Mouse (Mus musculus) CH12.LX (cell line): ENCODE measurements at regions not wholly inside any gene's neighbourhood (a gene's known extent, or its start where the extent isn't known, plus 50 kb on each side); places are given as distances from the start of the nearest gene placed in this dataset.

ENCODE experiments used
- DNase-seq: peaks from one replicate; pipeline ENCODE4 v3.0.0-alpha.2; 2013; ENCODE audit errors: extremely low read depth
- H3K27ac ChIP-seq: 2 replicates; pipeline ENCODE4 v1.5.1; 2012; ENCODE audit warnings: low read depth, mild to moderate bottlenecking, control low read depth, moderate library complexity; ENCODE audit not compliant: insufficient read depth
- H3K27me3 ChIP-seq: replicated peaks from 2 replicates; pipeline ENCODE3; 2012; ENCODE audit warnings: inconsistent platforms
- H3K36me3 ChIP-seq, 2 experiments: replicated peaks in 1 of 2; 2 replicates each; pipeline versions ENCODE3 to v1.6.1; 2012; ENCODE audit warnings: inconsistent platforms in 1 of 2, low read length in 1 of 2, mild to moderate bottlenecking in 1 of 2, mixed read lengths in 1 of 2, moderate library complexity in 1 of 2; ENCODE audit not compliant: control insufficient read depth in 1 of 2, insufficient read depth in 1 of 2
- H3K4me1 ChIP-seq, 2 experiments: 2 replicates each; pipeline ENCODE4 v1.6.1; 2012; ENCODE audit warnings: inconsistent platforms in 1 of 2, moderate library complexity in 1 of 2; ENCODE audit not compliant: insufficient read depth in 2 of 2, control insufficient read depth in 1 of 2
- H3K4me2 ChIP-seq: 2 replicates; pipeline ENCODE4 v1.6.1; 2012; ENCODE audit warnings: low read depth, mild to moderate bottlenecking, control low read depth; ENCODE audit not compliant: poor library complexity, insufficient read depth, severe bottlenecking
- H3K4me3 ChIP-seq, 3 experiments: fragments of 150-350 bp in 1 of 3; sonication (generic) in 1 of 3; replicated peaks in 1 of 3; 2 replicates each; pipeline versions ENCODE3 to v1.5.1; 2011 to 2012; ENCODE audit warnings: low read depth in 2 of 3, low read length in 2 of 3, mild to moderate bottlenecking in 2 of 3, moderate library complexity in 2 of 3, control low read depth in 1 of 3, improper control_type of control experiment in 1 of 3, inconsistent platforms in 1 of 3, mixed read lengths in 1 of 3; ENCODE audit not compliant: poor library complexity in 1 of 3
- H3K79me2 ChIP-seq: replicated peaks from 2 replicates; pipeline ENCODE4 v1.6.1; 2012; ENCODE audit warnings: mild to moderate bottlenecking, moderate library complexity; ENCODE audit not compliant: control insufficient read depth, poor library complexity, insufficient read depth, severe bottlenecking; ENCODE audit errors: extremely low read depth
- H3K9ac ChIP-seq: 2 replicates; pipeline ENCODE4 v1.6.1; 2012; ENCODE audit warnings: low read depth, mild to moderate bottlenecking, control low read depth, moderate library complexity; ENCODE audit not compliant: insufficient read depth
- H3K9me3 ChIP-seq: replicated peaks from 2 replicates; pipeline ENCODE3; 2012; ENCODE audit warnings: low read length, inconsistent platforms, mixed read lengths
- BHLHE40 ChIP-seq: IDR thresholded peaks from 2 replicates; pipeline ENCODE4 v1.6.1; 2011; ENCODE audit warnings: mild to moderate bottlenecking, low read depth, low read length, improper control_type of control experiment
- CTCF ChIP-seq, 2 experiments: IDR thresholded peaks in 1 of 2; conservative IDR thresholded peaks in 1 of 2; 2 replicates each; pipeline ENCODE4 v1.5.1; 2011 to 2012; ENCODE audit warnings: low read depth in 2 of 2, low read length in 2 of 2, improper control_type of control experiment in 1 of 2, inconsistent platforms in 1 of 2, mild to moderate bottlenecking in 1 of 2, moderate library complexity in 1 of 2
- E2F4 ChIP-seq: IDR thresholded peaks from 2 replicates; pipeline ENCODE4 v1.6.1; 2011; ENCODE audit warnings: low read depth, low read length, improper control_type of control experiment; ENCODE audit not compliant: insufficient replicate concordance
- ELF1 ChIP-seq: IDR thresholded peaks from 2 replicates; pipeline ENCODE4 v1.6.1; 2014; ENCODE audit warnings: low read depth, mild to moderate bottlenecking, inconsistent platforms, low read length, improper control_type of control experiment
- GABPA ChIP-seq: IDR thresholded peaks from 2 replicates; pipeline ENCODE4 v1.6.1; 2012; ENCODE audit warnings: low read depth, low read length, improper control_type of control experiment, inconsistent platforms; ENCODE audit not compliant: insufficient replicate concordance
- HCFC1 ChIP-seq: IDR thresholded peaks from 2 replicates; pipeline ENCODE4 v1.6.1; 2012; ENCODE audit warnings: low read depth, mild to moderate bottlenecking, inconsistent platforms, low read length, improper control_type of control experiment
- IRF4 ChIP-seq: IDR thresholded peaks from 2 replicates; pipeline ENCODE4 v1.6.1; 2014; ENCODE audit warnings: low read depth, mild to moderate bottlenecking, inconsistent platforms, low read length, improper control_type of control experiment
- MAZ ChIP-seq: IDR thresholded peaks from 2 replicates; pipeline ENCODE4 v1.6.1; 2012; ENCODE audit warnings: low read depth, mild to moderate bottlenecking, inconsistent platforms, low read length, improper control_type of control experiment, moderate library complexity
- MXI1 ChIP-seq: IDR thresholded peaks from 2 replicates; pipeline ENCODE4 v1.6.1; 2011; ENCODE audit warnings: mild to moderate bottlenecking, low read depth, low read length, improper control_type of control experiment
- PAX5 ChIP-seq: IDR thresholded peaks from 2 replicates; pipeline ENCODE4 v1.6.1; 2012; ENCODE audit warnings: low read length, inconsistent platforms, mixed read lengths
- RAD21 ChIP-seq: IDR thresholded peaks from 2 replicates; pipeline ENCODE4 v1.6.1; 2011; ENCODE audit warnings: low read depth, mild to moderate bottlenecking, low read length, improper control_type of control experiment, moderate library complexity
- RCOR1 ChIP-seq: conservative IDR thresholded peaks from 2 replicates; pipeline ENCODE4 v1.6.1; 2012; ENCODE audit warnings: low read depth, mild to moderate bottlenecking, inconsistent platforms, low read length, improper control_type of control experiment
- TCF12 ChIP-seq: IDR thresholded peaks from 2 replicates; pipeline ENCODE4 v1.6.1; 2014; ENCODE audit warnings: low read depth, mild to moderate bottlenecking, inconsistent platforms, low read length, improper control_type of control experiment
- UBTF ChIP-seq: IDR thresholded peaks from 2 replicates; pipeline ENCODE4 v1.6.1; 2012; ENCODE audit warnings: low read depth, mild to moderate bottlenecking, inconsistent platforms, low read length, improper control_type of control experiment, moderate library complexity
- USF1 ChIP-seq: IDR thresholded peaks from 2 replicates; pipeline ENCODE4 v1.6.1; 2014; ENCODE audit warnings: low read depth, mild to moderate bottlenecking, inconsistent platforms, low read length, improper control_type of control experiment
- USF2 ChIP-seq: conservative IDR thresholded peaks from 2 replicates; pipeline ENCODE4 v1.6.1; 2011; ENCODE audit warnings: low read depth, low read length, improper control_type of control experiment
- ZC3H11A ChIP-seq: IDR thresholded peaks from 2 replicates; pipeline ENCODE4 v1.6.1; 2012; ENCODE audit warnings: low read depth, mild to moderate bottlenecking, inconsistent platforms, low read length, improper control_type of control experiment
- ZKSCAN1 ChIP-seq: IDR thresholded peaks from 2 replicates; pipeline ENCODE4 v1.6.1; 2012; ENCODE audit warnings: low read depth, inconsistent platforms, low read length, improper control_type of control experiment, borderline replicate concordance
- dilution Hi-C: fragments of 300-500 bp; cut with MboI; formaldehyde crosslinking; loops from 2 replicates; pipeline ENCODE4 v1.14.3; 2020; ENCODE audit warnings: low sequenced_read_pairs; ENCODE audit not compliant: extremely low pct_unique_long_range_greater_than_20kb, extremely low pct_ligation_motif_present
- in situ Hi-C: fragments of 300-500 bp; cut with MboI; formaldehyde crosslinking; loops from 3 replicates; pipeline ENCODE4 v1.14.3; 2019; ENCODE audit warnings: low sequenced_read_pairs, low pct_ligation_motif_present, low pct_unique_long_range_greater_than_20kb, mixed read lengths

- TF ChIP-seq E2F4 (no peak), IRF4 (no peak; the same call in 1 of the 2 replicates), CTCF (conservative IDR thresholded peaks at IDR 0.05 in 1 of 2, IDR thresholded peaks at IDR 0.05 in 1 of 2; ENCODE audit: low read depth in 2 of 2, low read length in 2 of 2) (peak; percentile 66 to 78), TCF12 (no peak), RCOR1 (no peak), PAX5 (no peak), GABPA (no peak), HCFC1 (peak; percentile 20; the same call in 1 of the 2 replicates), USF2 (peak; percentile 46), BHLHE40 (peak; percentile 91), RAD21 (peak; percentile 75), ZC3H11A (no peak), ZKSCAN1 (no peak)
- TF ChIP-seq, all 38 proteins: peak for 12
These were observed 485.1 kb upstream of the Hsf2 start (continued) for GRCm38 (mm10) chr10:57000892-57001722.

DNA sequence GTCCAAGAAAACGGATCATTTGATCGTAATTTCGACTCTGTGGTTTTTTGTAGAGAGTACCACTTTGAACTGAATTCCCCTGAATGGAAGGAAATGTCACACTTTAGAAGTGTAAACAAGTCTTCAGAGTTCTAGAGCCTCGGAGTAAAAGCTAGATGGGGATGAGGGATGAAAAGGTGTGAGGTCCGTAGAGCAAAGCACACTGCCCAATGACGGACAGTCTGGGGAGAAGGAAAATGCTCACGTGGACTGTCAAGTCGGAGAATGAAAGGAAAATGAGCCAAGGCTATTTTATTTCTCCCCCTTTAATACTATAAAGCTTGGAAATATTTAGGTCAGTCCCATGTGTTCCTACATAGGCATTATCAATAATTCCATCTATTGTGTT, 484.5 kb upstream of the Hsf2 start:
- H3K27ac ChIP-seq = no peak overlapping the region
- no peaks in the 10 kb centered on the region for H3K27me3 ChIP-seq
- peak overlapping the region; percentile 81; the same call in 1 of the 2 replicates for H3K4me2 ChIP-seq
- H3K36me3 ChIP-seq = no peaks in the 10 kb centered on the region
- DNase-seq = no peak
- H3K9me3 ChIP-seq = no peaks in the 10 kb centered on the region
- in situ Hi-C loops (no loop called here), dilution Hi-C loops (no loop called here)
- no peak overlapping the region for H3K4me3 ChIP-seq
- H3K4me1 ChIP-seq = peaks cover 0 to 5% of the 10 kb centered on the region in 2 experiments; a peak in 1 of 4 replicates
- no peaks in the 10 kb centered on the region for H3K79me2 ChIP-seq
- no peak overlapping the region for H3K9ac ChIP-seq
- TF ChIP-seq MXI1 (no peak), TCF12 (no peak), HCFC1 (no peak)

DNA sequence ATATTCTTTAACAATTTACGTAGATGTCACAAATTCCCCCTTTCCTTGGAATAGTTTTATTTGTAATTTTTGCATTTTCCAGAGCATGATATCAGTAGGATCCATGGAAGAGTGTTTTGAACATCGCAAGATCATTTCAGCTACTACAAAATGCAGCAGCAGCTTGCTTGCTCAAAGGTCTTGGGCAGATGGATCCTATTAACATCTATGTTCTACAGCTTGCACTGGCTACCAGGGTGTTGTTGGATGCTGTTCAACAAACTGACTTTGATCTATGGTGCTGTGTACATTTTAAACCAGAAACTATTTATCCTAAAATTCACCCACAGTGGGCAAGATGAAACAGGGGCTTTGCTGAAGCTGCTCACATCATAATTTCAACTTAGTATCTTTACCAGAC, 448.5 kb upstream of the Hsf2 start:
- in situ Hi-C loops (no loop called here), dilution Hi-C loops (no loop called here)
- DNase-seq = no peak
- Histone ChIP-seq H3K4me1 (peaks cover 6 to 34% of the 10 kb centered on the region in 2 experiments), H3K36me3 (no peaks in the 10 kb centered on the region), H3K79me2 (no peaks in the 10 kb centered on the region), H3K9me3 (no peaks in the 10 kb centered on the region), H3K4me2 (no peak overlapping the region), H3K9ac (no peak overlapping the region), H3K27ac (no peak overlapping the region), H3K27me3 (no peaks in the 10 kb centered on the region), H3K4me3 (no peak overlapping the region)
- TF ChIP-seq IRF4 (no peak), USF1 (no peak), ELF1 (no peak), MAZ (no peak), MXI1 (no peak), UBTF (no peak), USF2 (no peak), E2F4 (no peak)
